Mouse (Mus musculus) MEL (cell line): ENCODE results near the gene Trank1.

Source experiments
- CTCF ChIP-seq, 3 experiments: IDR thresholded peaks in 2 of 3; conservative IDR thresholded peaks in 1 of 3; 2 replicates each; pipeline ENCODE4 v1.5.1; 2011 to 2012; ENCODE audit warnings: low read length in 3 of 3, low read depth in 2 of 3, mild to moderate bottlenecking in 2 of 3, improper control_type of control experiment in 1 of 3, inconsistent platforms in 1 of 3, mixed read lengths in 1 of 3, moderate library complexity in 1 of 3; ENCODE audit not compliant: control insufficient read depth in 1 of 3, insufficient read depth in 1 of 3, poor library complexity in 1 of 3, severe bottlenecking in 1 of 3
- ETS1 ChIP-seq: IDR thresholded peaks from 2 replicates; pipeline ENCODE4 v1.6.1; 2012; ENCODE audit warnings: low read depth, mild to moderate bottlenecking, inconsistent platforms, low read length, improper control_type of control experiment, moderate library complexity
- GATA1 ChIP-seq: IDR thresholded peaks from 2 replicates; pipeline ENCODE4 v1.6.1; 2011; ENCODE audit warnings: low read depth, low read length, improper control_type of control experiment
- MAX ChIP-seq: IDR thresholded peaks from 2 replicates; pipeline ENCODE4 v1.6.1; 2011; ENCODE audit warnings: low read length, improper control_type of control experiment
- MXI1 ChIP-seq: IDR thresholded peaks from 2 replicates; pipeline ENCODE4 v1.6.1; 2011; ENCODE audit warnings: mild to moderate bottlenecking, low read depth, low read length, improper control_type of control experiment
- POLR2A ChIP-seq, 2 experiments: IDR thresholded peaks; 2 replicates each; pipeline ENCODE4 v1.6.1; 2011 to 2012; ENCODE audit warnings: low read length in 2 of 2, mild to moderate bottlenecking in 2 of 2, control low read depth in 1 of 2, improper control_type of control experiment in 1 of 2, low read depth in 1 of 2, moderate library complexity in 1 of 2; ENCODE audit not compliant: control insufficient read depth in 1 of 2, insufficient read depth in 1 of 2, poor library complexity in 1 of 2
- SIN3A ChIP-seq: IDR thresholded peaks from 2 replicates; pipeline ENCODE4 v1.6.1; 2012; ENCODE audit warnings: low read length, improper control_type of control experiment, inconsistent platforms
- SMC3 ChIP-seq: IDR thresholded peaks from 2 replicates; pipeline ENCODE4 v1.6.1; 2011; ENCODE audit warnings: low read depth, low read length, improper control_type of control experiment
- USF1 ChIP-seq: IDR thresholded peaks from 2 replicates; pipeline ENCODE4 v1.6.1; 2014; ENCODE audit warnings: low read depth, mild to moderate bottlenecking, inconsistent platforms, low read length, improper control_type of control experiment, moderate library complexity

DNA sequence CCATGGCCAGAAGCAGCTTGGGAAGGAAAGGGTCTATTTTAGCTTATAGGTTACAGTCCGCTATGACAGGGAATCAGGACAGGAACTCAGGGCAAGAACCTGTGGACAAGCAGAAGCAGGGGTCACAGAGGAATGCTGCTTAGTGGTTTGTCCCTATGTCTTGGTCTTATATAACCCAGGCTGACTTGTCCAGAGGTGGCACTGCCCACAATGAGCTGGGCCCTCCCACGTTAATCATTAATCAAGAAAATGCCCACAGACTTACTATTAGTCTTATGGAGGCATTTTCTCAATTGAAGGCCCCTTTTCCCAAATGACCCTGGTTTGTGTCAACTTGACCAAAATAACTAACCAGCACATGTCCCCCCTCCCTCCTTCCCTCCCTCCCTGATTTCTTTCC is 129.6 kb downstream of the Trank1 start:
- no peak for TF ChIP-seq CTCF (IDR thresholded peaks at IDR 0.05 in 2 of 3, conservative IDR thresholded peaks at IDR 0.05 in 1 of 3; ENCODE audit: control insufficient read depth in 1 of 3, insufficient read depth in 1 of 3, low read depth in 2 of 3, low read length in 3 of 3, poor library complexity in 1 of 3, severe bottlenecking in 1 of 3)
- TF ChIP-seq POLR2A (IDR thresholded peaks at IDR 0.05; ENCODE audit: control insufficient read depth in 1 of 2, insufficient read depth in 1 of 2, low read depth in 1 of 2, low read length in 2 of 2, poor library complexity in 1 of 2): no peak
- TF ChIP-seq MAX: no peak
- TF ChIP-seq SIN3A: no peak
- no peak for TF ChIP-seq USF1
- TF ChIP-seq ETS1: no peak
- no peak for TF ChIP-seq GATA1
- TF ChIP-seq MXI1: no peak
- no peak for TF ChIP-seq SMC3
